Mouse (Mus musculus): Measurements from ENCODE around the gene Utrn.

DNA sequence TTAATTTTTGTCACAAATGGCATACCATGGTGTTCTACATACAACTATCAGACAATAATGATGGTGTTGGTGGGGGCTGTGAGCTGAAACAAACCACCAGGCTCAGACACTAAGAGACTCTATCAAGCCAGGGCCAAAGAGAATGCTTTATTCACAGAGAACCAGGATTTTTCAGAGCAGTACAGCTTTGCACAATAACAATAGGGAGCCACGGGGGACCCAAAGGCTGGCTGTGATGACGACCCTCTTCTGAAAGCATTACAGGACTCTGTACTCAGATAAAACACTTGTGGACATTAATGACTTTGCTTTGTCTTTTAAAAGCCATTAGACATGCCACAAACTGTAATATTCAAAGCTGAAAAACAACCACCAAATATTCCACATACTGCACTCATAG, 273.8 kb downstream of the Utrn start:
- no peak for TF ChIP-seq POLR2AphosphoS2 (IDR thresholded peaks at IDR 0.05; ENCODE audit: insufficient read length, low read depth)
- TF ChIP-seq POLR2A (IDR thresholded peaks at IDR 0.05; ENCODE audit: insufficient read length, low read depth) = no peak
- no peak for TF ChIP-seq CEBPB (IDR thresholded peaks at IDR 0.05; ENCODE audit: insufficient read depth, poor library complexity, severe bottlenecking)
- no peak for TF ChIP-seq USF1 (IDR thresholded peaks at IDR 0.05; ENCODE audit: low read depth)
- no peak for TF ChIP-seq TCF12 (IDR thresholded peaks at IDR 0.05; ENCODE audit: insufficient read depth, poor library complexity, severe bottlenecking)
- no peak for TF ChIP-seq MAX (IDR thresholded peaks at IDR 0.05; ENCODE audit: low read depth)
- no peak for TF ChIP-seq E2F4 (IDR thresholded peaks at IDR 0.05; ENCODE audit: insufficient read depth)
- no peak for TF ChIP-seq TCF3 (IDR thresholded peaks at IDR 0.05; ENCODE audit: insufficient read length, low read depth)
- no peak for TF ChIP-seq REST (IDR thresholded peaks at IDR 0.05; ENCODE audit: insufficient read depth, insufficient read length)
- no peak for TF ChIP-seq MYOG (IDR thresholded peaks at IDR 0.05; ENCODE audit: control insufficient read depth in 1 of 3, insufficient read depth in 1 of 3, insufficient read length in 2 of 3, low read depth in 2 of 3)
- no peak for TF ChIP-seq SRF (IDR thresholded peaks at IDR 0.05; ENCODE audit: control insufficient read depth, insufficient read length, low read depth)
- TF ChIP-seq MYOD1 (IDR thresholded peaks at IDR 0.05; ENCODE audit: control insufficient read depth in 1 of 3, insufficient read length in 2 of 3, low read depth in 2 of 3) = no peak

All from myocyte (in vitro differentiated cells).